Mouse (Mus musculus): ENCODE measurements around the gene Rph3a.

DNA sequence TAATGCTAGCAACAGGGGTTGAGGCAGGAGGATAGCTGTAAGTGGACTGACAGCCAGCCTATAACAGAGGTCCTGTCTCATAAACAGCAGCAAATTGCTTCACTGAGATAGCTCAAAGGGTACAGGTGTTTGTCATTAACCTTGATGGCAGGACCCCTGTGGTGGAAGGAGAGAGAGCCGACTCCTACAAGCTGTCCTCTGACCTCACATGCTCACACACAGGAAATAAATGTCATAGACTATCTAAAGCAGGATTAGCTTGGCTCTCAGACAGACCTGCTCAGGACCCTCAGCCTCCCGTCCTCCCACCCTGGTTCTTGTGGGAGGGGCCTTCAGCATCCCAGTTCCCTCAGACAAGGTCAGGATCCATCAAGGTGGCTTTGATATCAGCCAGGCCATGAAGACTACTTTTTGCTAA lies 117.6 kb downstream of the Rph3a start:
- TF ChIP-seq CTCF (IDR thresholded peaks at IDR 0.05; ENCODE audit: borderline replicate concordance, control insufficient read depth, extremely low read depth, insufficient read depth, low read length, poor library complexity) (no peak), POLR2A (IDR thresholded peaks at IDR 0.05; ENCODE audit: control insufficient read depth, extremely low read depth, insufficient read depth, low read length, poor library complexity) (no peak)
